Mouse (Mus musculus) macrophage (primary cell): Measurements from ENCODE around the gene Nmu. TPM values are rescaled to one million over a fixed set of nuclear protein-coding genes. Genes with fewer than 3 reads are reported as not detected.

ENCODE experiments used
- H3K27ac ChIP-seq: fragments of 350-480 bp; formaldehyde crosslinking; 2 replicates; pipeline ENCODE4 v1.9.0; 2021
- H3K36me3 ChIP-seq: fragments of 350-480 bp; formaldehyde crosslinking; 2 replicates; pipeline ENCODE4 v1.9.0; 2021; ENCODE audit errors: inconsistent target
- H3K4me3 ChIP-seq: fragments of 350-480 bp; formaldehyde crosslinking; 2 replicates; pipeline ENCODE4 v1.9.0; 2021; ENCODE audit errors: inconsistent target
- H3K79me2 ChIP-seq: fragments of 350-480 bp; formaldehyde crosslinking; 2 replicates; pipeline ENCODE4 v1.9.0; 2021; ENCODE audit errors: inconsistent target
- WGBS: methylation state at CpG from one replicate; pipeline ENCODE4 v1.1.7; 2026; ENCODE audit warnings: inconsistent platforms; ENCODE audit not compliant: missing documents; 5-methylcytosine and 5-hydroxymethylcytosine counted together
- polyA plus RNA-seq: library from polyadenylated mRNA; stranded (reverse); fragments of 250-400 nt; gene quantifications from 3 replicates; pipeline ENCODE4 v1.2.4, GENCODE M21; 2018; ENCODE audit warnings: inconsistent platforms
- total RNA-seq, 78 experiments: library from RNA; depleted of rRNA; stranded (reverse); fragments of 250-400 nt; gene quantifications; 1 replicate in 9 of 78; 2 replicates in 24 of 78; 3 replicates in 43 of 78; 4 replicates in 2 of 78; pipeline ENCODE4 v1.2.4; 2018; ENCODE audit warnings: inconsistent platforms in 56 of 78

Gene Nmu
- total RNA-seq (2018; cell fraction: chromatin; rRNA removed): not detected
- not detected for total RNA-seq (2018; cell fraction: cytosol; rRNA removed)
- not detected for total RNA-seq (2018; cell fraction: nucleus; rRNA removed)
- polyA plus RNA-seq: not detected in 3 replicates

DNA sequence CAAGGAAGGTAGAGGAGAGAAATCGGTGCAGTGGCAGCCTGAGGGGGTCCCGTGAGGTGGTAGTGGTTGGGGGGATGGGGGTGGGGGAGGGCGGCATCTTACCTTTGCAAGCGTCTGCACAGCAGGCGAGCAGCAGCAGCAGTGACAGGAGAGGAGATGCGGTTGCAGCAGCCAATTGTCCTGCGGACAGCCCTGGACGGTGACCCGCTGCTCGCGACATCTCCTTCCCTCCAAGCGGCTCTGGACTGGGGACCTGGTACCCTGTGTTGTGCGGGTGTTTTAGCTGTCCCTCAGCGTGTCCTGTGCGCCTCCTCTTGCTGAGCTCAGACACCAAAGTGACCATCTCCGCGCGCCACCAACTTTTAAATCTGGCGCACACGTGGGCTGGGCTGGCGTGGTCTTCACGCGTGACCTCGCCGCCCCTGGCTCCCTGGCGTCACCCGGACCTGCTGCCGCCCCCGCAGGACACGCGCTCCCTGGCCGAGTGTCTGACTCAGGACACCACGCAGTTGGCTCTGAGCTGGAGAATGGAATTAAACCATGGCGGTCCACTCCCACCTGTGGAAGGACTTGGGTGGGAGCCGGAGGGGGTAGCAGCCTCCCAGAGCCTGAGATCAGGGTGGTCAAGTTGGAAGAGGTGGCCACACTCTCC lies at the start of gene Nmu:
TSS of gene Nmu (minus strand) at position 336 of the 652 bp plus-strand sequence.
- Histone ChIP-seq H3K79me2 (no peaks in the 10 kb centered on the region), H3K27ac (no peak within 1 kb of the TSS), H3K4me3 (no peak within 1 kb of the TSS), H3K36me3 (no peaks in the 10 kb centered on the region)
- WGBS: 10% methylated on average over 35 of the region's 35 CpGs

DNA sequence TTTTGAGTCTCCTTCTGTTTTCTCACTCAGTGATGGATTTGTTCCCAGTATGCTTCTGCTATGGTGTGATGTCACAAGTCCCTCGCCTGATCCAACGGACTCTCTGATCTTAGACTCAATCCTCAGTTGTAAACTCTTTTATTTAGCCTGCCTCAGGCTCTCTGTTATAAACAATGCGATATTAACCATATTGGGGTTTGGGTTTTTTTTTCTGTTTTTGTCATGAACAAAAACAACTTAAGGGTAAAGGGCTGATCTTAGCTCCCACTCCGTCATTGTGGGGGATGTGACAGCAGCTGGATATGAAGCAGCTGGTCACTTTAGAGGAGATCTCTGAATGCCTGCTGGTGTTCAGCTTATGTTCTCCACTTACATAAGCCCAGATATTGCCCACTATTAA lies 48.1 kb upstream of the Nmu start:
- Histone ChIP-seq H3K27ac (no peak overlapping the region), H3K4me3 (no peak overlapping the region), H3K36me3 (no peaks in the 10 kb centered on the region), H3K79me2 (no peaks in the 10 kb centered on the region)
- 91% methylated on average over 4 of the region's 4 CpGs for WGBS

DNA sequence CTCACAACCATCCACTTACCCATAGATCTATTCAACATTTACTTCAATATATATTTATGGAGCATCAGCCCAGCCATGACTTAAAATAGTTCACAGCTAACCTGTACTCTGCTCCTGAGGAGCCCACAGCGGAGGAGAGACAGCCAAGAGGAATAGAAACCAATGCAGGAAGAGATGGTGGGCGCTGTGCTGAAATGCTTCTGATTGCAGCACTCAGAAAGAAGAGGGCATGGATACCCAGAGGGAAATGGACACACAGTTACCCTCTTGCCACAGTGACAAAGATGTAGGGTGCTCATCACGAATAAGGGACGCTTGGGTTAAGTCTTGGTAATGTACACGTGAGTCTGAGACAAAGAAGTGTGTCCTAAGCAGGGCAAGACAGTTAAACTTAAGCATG lies 30.8 kb upstream of the Nmu start:
- WGBS: 48% methylated on average over 5 of the region's 5 CpGs
- no peaks in the 10 kb centered on the region for H3K36me3 ChIP-seq
- H3K27ac ChIP-seq: no peak overlapping the region
- H3K4me3 ChIP-seq: no peak overlapping the region
- H3K79me2 ChIP-seq: no peaks in the 10 kb centered on the region

DNA sequence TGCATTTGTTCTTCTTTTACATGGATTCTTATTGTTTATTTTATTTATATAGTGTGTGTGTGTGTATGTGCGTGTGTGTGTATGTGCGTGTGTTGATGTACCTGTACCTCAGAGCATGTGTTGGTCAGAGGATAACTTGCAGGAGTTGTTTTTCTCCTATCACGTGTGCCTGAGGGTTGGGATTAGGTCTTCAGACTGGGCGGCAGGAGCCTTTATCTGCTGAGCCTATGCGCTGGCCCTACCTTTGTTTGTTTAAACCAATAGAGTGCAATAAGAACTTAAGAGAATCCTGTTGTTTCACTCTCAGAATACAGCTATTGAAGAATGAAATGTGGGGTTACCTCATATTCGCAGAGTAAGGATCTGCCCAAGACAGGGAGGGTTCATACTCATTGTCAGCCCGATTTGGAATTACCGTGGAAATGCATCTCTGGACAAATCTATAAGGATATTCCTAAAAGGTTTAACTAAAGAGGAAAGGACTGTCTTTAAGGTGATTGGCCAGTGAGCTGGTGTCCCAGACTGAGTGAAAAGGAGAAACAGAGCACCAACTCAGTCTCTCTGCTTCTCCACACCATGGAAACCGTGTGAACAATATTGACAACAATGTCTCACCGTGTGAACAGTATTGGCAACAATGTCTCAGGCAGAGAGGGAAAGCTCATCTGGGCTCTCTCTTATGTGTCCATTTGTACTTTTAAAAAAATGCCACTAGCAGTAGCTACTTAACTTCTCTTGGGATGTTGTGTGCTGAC lies 25.6 kb upstream of the Nmu start:
- Histone ChIP-seq H3K79me2 (no peaks in the 10 kb centered on the region), H3K36me3 (no peaks in the 10 kb centered on the region), H3K27ac (no peak overlapping the region), H3K4me3 (no peak overlapping the region)
- WGBS: 85% methylated on average over 9 of the region's 10 CpGs

DNA sequence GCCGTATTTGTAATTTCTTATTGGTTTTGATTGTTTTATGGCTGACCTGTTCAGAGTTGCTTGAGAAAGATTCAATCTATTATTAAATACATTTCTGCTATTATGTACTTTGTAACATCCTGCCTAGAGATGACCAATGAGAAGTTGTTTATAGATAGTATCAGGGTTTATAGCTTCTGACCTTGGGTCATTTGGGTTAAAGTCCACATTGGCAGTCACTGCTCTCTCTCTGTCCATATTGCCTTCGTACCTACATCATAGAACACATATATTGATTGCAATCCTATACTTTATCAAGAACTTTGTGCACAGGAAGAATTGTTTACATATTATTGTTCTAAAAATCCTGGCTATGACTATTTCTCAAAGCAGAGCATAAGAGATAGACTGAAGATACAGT lies 24.9 kb upstream of the Nmu start:
- WGBS: 91% methylated on average over 2 of the region's 2 CpGs
- Histone ChIP-seq H3K79me2 (no peaks in the 10 kb centered on the region), H3K4me3 (no peak overlapping the region), H3K27ac (no peak overlapping the region), H3K36me3 (no peaks in the 10 kb centered on the region)

DNA sequence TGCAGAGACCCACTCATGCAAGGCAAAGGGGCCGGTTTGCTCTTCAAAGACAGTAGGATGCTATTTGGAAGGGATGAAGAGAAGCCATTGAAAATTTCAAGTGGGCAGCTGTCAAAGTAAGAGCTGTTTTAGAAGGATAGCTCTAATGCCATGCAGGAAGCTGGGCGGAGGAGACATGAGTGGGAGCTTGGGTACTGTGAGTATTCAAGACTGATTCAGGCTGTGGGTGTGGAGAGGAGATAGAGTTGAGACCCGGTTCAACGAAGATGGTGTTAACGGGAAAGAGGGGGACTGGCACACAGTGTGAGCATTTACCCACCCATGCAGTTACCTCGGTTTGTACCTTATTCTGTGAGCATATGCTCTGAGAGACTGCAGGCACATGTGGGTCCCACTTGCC lies 20.1 kb upstream of the Nmu start:
- Histone ChIP-seq H3K79me2 (no peaks in the 10 kb centered on the region), H3K4me3 (no peak overlapping the region), H3K27ac (no peak overlapping the region), H3K36me3 (no peaks in the 10 kb centered on the region)
- WGBS: 91% methylated on average over 6 of the region's 6 CpGs

DNA sequence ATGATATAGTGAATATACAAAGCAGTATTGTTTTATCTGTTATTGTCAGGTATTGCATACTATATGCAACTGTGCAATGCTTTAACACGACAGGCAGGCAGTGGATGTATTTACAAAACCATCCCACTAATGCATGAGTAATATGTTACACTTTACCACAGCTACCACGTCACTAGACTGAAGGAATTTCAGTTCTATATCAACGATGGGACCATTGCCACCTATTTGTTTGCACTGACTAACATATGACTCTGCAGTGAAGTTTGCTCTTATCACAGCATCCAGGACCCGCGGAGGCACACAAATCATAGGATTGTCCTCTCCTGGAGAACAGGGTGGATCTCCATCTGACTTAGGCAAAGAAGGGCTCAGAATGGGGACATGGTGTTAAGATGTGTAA lies 18.2 kb upstream of the Nmu start:
- H3K27ac ChIP-seq: no peak overlapping the region
- 84% methylated on average over 5 of the region's 5 CpGs for WGBS
- no peak overlapping the region for H3K4me3 ChIP-seq
- H3K36me3 ChIP-seq: no peaks in the 10 kb centered on the region
- H3K79me2 ChIP-seq: no peaks in the 10 kb centered on the region

DNA sequence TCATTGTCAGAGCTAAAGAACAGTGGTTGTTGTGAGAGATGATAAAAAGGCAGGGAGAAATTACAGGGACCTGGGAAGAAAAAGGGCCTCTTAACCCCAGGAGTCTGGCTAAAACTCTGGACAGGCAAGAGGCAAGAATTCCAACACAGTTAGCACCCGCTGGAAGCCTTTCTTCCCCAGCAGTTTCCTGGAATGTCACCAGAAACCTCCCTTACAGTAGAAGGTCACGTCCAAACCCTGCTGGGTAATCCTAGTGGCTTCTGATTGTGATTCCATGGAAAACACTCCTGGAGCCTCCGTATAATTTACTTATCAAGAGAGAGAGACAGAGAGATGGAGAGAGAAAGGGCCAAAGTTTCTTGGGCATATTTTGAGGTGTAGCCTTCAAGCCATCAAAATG lies 15.6 kb upstream of the Nmu start:
- Histone ChIP-seq H3K27ac (no peak overlapping the region), H3K4me3 (no peak overlapping the region), H3K36me3 (no peaks in the 10 kb centered on the region), H3K79me2 (no peaks in the 10 kb centered on the region)
- 91% methylated on average over 3 of the region's 3 CpGs for WGBS

DNA sequence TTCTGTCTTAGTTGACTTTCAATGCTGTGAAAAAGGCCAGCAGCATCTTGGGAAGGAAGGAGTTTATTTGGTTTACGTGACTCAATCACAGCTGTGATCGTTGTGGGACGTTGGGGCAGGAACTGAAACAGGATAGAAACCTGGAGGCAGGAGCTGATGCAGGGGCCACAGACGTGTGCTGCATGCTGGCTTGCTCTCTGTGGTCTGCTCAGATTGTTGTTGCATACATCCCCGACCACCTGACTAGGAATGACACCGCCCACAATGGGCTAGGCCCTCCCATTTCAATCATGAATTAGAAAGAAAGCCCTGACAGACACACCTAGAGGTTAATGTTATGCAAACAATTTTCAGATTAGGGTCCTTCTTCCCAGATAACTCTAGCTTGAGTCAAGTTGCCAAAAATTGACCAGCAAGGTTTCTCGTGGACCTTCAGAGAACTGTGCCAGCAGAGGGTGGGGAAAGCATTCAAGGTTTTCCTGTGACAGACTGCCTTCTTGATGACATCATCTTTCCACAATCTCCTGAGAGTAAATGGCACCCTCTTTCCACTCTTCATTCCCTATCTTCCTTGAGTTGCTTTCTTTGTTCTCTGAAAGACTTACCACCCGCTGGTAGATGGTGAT lies 5.7 kb upstream of the Nmu start:
- Histone ChIP-seq H3K36me3 (no peaks in the 10 kb centered on the region), H3K79me2 (no peaks in the 10 kb centered on the region), H3K27ac (no peak overlapping the region), H3K4me3 (no peak overlapping the region)
- WGBS: 48% methylated on average over 8 of the region's 8 CpGs

DNA sequence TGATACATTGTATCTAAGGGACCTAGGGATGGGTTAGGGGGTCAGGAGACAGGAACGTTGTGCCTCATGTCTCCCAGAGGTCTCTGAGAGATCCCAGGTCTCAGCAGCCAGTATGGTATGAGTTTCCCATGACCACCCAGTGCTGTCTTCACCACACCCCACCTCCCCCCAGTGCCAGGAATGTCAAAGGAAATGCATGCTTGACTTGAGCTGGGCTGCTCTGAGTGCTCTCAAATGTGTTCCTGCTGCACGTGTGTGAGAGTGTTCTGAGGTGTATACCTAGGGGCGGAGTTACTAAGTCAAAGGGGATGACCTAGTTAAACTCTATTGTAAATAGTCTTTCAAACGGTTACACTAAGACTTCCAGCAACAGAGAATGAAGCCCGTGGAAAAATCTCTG lies 1.8 kb upstream of the Nmu start:
- no peaks in the 10 kb centered on the region for H3K79me2 ChIP-seq
- no peak overlapping the region for H3K27ac ChIP-seq
- 70% methylated on average over 5 of the region's 5 CpGs for WGBS

DNA sequence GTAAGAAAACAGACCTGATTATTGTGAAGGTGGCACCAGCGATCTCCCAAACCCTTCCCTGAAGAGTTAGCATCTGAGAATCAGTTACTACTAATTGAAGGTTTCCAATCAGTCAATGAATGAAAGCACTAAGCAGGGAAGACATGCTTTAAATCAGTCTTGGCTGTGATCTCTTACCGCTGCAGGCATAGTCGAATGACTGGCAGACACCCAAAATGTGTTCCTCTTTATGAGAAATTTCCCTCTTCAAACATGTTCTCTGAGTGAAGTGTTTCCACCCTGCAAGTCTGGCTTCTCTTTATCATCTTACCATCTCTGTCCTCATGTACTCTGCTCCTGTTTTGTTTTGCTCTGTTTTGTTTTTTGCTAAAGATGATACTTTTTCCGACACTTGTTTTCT lies 2.8 kb downstream of the Nmu start:
- Histone ChIP-seq H3K36me3 (no peaks in the 10 kb centered on the region), H3K27ac (no peak overlapping the region), H3K4me3 (no peak overlapping the region), H3K79me2 (no peaks in the 10 kb centered on the region)
- 38% methylated on average over 4 of the region's 4 CpGs for WGBS

More for the DNA sequence above, 1.8 kb upstream of the Nmu start:
- H3K36me3 ChIP-seq: no peaks in the 10 kb centered on the region
- H3K4me3 ChIP-seq: no peak overlapping the region

DNA sequence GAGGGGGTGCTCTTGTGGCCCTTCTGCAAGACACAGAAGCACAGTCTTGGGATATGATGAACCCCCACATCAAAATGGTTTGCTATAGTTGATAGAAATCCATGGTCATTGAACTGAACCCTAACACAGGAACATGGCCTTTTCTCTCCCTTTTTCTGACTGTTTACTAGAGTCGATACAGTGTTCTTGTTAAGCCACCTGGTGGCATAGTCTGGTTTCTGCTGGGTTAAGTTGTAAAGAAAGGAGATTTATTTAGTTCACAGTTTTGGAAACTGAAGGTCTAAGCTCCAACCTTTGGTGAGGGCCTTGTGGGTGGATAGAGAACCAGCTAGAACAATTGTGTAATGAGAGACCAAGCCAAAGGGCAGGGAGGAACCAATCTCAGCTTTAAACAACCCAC lies 3.5 kb downstream of the Nmu start:
- Histone ChIP-seq H3K36me3 (no peaks in the 10 kb centered on the region), H3K79me2 (no peaks in the 10 kb centered on the region), H3K4me3 (no peak overlapping the region), H3K27ac (no peak overlapping the region)
- 100% methylated on average over 1 of the region's 1 CpGs for WGBS

DNA sequence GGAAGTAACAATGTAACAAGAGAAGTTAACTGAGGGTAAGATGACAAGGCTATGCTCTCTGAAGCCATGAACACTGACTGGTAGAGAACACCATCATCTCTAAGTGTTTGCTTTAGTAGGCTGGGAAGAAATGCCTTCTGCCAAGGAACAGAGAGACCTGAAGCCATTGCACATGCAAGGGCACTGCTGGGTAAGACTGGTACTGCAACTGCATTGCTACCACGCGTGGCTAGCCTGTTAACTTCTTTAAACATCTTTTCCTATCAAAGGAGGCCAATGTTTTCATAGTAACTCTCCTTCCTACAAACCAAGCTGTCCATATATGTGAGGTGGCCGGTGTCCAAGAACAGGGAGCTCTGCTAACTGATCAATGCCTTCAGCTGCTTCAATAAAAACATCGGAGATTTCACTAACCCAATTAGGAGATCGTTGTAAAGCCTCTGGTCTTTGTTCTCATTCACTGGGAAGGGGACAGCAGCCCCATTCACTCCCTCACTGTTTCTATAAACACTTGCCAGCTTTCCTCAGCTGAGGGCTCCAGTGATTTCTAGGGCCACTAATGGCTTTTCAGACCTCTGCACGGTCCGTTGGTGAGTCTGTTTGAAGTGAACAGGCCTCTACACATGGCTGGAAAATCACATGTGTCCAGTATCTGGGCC lies 11.5 kb downstream of the Nmu start:
- Histone ChIP-seq H3K36me3 (no peaks in the 10 kb centered on the region), H3K4me3 (no peak overlapping the region), H3K79me2 (no peaks in the 10 kb centered on the region), H3K27ac (no peak overlapping the region)
- 79% methylated on average over 7 of the region's 7 CpGs for WGBS

DNA sequence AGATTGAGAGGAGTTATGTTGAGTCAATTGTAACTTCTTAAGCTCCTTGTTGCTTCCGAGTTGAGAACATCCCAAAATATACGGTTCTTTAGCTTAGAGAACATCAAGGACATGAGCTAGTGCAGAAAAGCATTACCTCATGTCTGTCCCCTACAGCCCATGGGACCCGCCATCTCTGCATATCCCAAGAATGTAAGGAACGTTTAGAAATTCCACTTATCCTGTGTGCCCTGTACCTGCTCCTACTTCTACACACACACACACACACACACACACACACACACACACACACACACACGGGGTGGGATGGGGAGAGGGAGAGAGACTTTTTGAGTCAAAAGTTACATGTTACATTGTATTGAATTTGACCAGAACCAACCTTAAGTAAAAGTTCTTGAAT lies 12.1 kb downstream of the Nmu start:
- WGBS: 97% methylated on average over 4 of the region's 5 CpGs
- H3K4me3 ChIP-seq: no peak overlapping the region
- no peak overlapping the region for H3K27ac ChIP-seq
- H3K36me3 ChIP-seq: no peaks in the 10 kb centered on the region
- H3K79me2 ChIP-seq: no peaks in the 10 kb centered on the region

DNA sequence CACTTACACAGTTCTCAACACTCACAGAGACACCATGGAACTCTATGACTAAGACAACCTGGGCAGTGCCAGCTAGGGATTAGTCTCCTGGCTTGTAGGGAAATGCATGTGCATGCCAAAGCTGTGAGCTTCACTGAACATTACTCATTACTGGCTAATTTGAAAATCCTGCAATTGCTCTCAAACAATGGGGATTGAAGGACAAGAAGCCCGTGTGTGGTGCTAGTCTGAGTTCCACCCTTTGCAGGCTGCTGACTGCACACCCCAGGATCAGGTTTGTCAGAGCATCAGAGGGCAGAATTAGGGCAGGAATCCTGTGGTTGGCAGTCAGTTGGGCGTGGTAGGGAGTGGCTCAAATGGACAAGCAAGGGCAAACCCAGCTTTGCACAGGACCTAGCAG lies 17.5 kb downstream of the Nmu start:
- Histone ChIP-seq H3K4me3 (no peak overlapping the region), H3K36me3 (no peaks in the 10 kb centered on the region), H3K27ac (no peak overlapping the region), H3K79me2 (no peaks in the 10 kb centered on the region)
- whole genome bisulfite sequencing: 94% methylated on average over 2 of the region's 2 CpGs
